Mouse (Mus musculus): ENCODE data around the gene Galnt15. TPM values are rescaled to one million over a fixed set of nuclear protein-coding genes. Genes with fewer than 3 reads are reported as not detected.
A peak's percentile ranks its signal among the peaks of the same experiment; 100 is the strongest.
"Not testable (repeated sequence)": the region's sequence is repeated elsewhere in the genome, so short reads cannot be mapped to it uniquely, and the experiment has no call there.

Gene Galnt15
- polyA plus RNA-seq, 1 experiment: 3.5 TPM

DNA sequence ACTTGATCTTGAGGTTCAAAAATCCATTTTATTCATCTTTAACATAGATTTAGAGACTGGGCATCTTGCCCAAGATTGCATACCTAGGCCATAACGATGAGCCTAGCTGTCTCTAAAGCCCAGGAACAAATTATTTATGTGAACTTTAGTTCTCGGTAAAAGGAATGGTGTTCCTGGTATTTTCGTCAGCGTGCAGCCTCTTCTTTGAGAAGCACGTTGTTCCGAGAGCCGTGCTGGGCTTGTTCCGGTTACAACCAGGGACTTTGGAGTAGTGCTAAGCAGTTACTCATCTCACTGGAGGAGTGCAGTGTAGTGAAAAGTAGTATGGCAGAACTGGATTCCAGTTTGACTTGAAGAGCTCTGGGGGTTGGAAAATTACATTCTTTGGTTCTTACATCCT lies 57.4 kb downstream of the Galnt15 start:
- 26% methylated on average over 8 of the region's 8 CpGs for WGBS

DNA sequence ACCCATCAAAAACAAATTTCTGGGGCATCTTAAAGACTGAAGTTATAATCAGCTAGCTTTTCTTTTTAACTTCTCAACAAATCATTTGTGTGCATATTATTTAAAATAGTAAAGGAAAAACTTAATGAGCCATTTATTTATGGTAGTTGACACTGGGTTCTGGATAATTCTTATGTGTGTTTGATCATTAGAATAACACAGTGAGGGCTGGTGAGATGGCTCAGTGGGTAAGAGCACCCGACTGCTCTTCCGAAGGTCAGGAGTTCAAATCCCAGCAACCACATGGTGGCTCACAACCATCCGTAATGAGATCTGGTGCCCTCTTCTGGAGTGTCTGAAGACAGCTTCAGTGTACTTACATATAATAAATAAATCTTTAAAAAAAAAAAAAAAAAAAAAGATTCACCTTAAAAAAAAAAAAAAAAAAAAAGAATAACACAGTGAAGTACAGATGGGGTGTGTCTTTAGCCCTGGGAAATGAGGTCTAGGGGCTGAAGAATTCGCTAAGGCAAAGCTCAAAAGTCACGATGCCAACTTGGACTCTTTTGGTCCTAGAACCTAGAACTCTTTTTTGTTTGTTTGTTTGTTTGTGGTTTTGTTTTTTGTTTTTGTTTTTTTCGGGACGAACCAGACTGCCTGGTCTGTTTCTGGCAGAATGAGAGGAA lies 58.9 kb downstream of the Galnt15 start:
- not testable (repeated sequence) for H3K4me3 ChIP-seq (replicated peaks; ENCODE audit: control insufficient read depth, low read depth, low read length); H3K4me1 ChIP-seq (ENCODE audit: control insufficient read depth, insufficient read depth, low read length); H3K27ac ChIP-seq (ENCODE audit: control insufficient read depth, insufficient read depth, low read depth, low read length, poor library complexity)
- 82% methylated on average over 7 of the region's 7 CpGs for WGBS

More for the DNA sequence above, 57.4 kb downstream of the Galnt15 start:
- H3K4me3 ChIP-seq (replicated peaks; ENCODE audit: control insufficient read depth, low read depth, low read length): peak overlapping the region; percentile 95
- TF ChIP-seq POLR2A (IDR thresholded peaks at IDR 0.05; ENCODE audit: borderline replicate concordance, control insufficient read depth, low read depth, low read length) (no peak), CTCF (IDR thresholded peaks at IDR 0.05; ENCODE audit: control insufficient read depth, insufficient read depth, low read length) (no peak)
- H3K27ac ChIP-seq (ENCODE audit: control insufficient read depth, insufficient read depth, low read depth, low read length, poor library complexity): no peak overlapping the region
- no peaks in the 10 kb centered on the region for H3K4me1 ChIP-seq (ENCODE audit: control insufficient read depth, insufficient read depth, low read length)

DNA sequence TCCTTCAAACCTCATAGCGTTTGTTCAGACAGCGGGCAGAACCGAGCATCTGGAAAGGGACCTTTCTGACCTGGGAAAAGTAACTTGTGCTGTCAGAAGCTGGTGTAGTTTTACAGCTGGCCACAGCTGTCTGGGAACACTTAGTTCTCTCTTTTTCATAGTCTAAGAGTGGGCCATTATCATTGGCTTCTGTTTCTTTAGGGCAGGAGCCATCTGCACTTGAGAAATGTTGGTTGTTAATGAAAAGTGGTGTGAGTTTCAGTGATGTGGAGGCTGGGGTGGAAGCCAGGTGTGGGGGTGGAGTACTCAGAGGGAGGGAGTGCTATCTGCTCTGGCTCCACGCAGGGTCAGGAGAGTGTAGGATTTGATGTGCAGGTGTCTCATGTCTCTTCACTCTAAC lies 62.3 kb downstream of the Galnt15 start:
- TF ChIP-seq POLR2A (IDR thresholded peaks at IDR 0.05; ENCODE audit: borderline replicate concordance, control insufficient read depth, low read depth, low read length) (no peak), CTCF (IDR thresholded peaks at IDR 0.05; ENCODE audit: control insufficient read depth, insufficient read depth, low read length) (no peak)
- H3K4me1 ChIP-seq (ENCODE audit: control insufficient read depth, insufficient read depth, low read length): no peaks in the 10 kb centered on the region
- H3K4me3 ChIP-seq (replicated peaks; ENCODE audit: control insufficient read depth, low read depth, low read length): no peak overlapping the region
- no peak overlapping the region for H3K27ac ChIP-seq (ENCODE audit: control insufficient read depth, insufficient read depth, low read depth, low read length, poor library complexity)
- 89% methylated on average over 4 of the region's 4 CpGs for WGBS

DNA sequence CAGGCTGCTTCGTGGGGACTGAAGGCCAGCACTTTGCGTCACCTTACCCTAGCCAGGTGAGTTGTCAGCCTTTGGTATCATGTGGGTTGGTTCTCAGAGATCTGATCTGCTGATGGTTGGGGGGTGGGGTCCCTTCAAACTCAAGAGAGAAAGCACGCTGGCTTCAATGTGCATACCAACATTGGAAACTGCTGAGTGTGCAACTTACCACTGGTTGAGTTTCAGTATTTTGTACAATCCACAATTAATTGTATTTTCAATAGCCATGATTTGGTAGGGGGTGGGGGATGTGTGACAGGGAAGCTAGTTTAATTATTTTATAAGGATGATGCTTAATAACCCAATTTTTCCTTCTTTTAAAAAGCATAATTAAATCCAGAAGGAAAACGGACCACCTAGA lies 62.9 kb downstream of the Galnt15 start:
- TF ChIP-seq CTCF (IDR thresholded peaks at IDR 0.05; ENCODE audit: control insufficient read depth, insufficient read depth, low read length) (no peak), POLR2A (IDR thresholded peaks at IDR 0.05; ENCODE audit: borderline replicate concordance, control insufficient read depth, low read depth, low read length) (no peak)
- H3K27ac ChIP-seq (ENCODE audit: control insufficient read depth, insufficient read depth, low read depth, low read length, poor library complexity): no peak overlapping the region
- no peaks in the 10 kb centered on the region for H3K4me1 ChIP-seq (ENCODE audit: control insufficient read depth, insufficient read depth, low read length)
- 87% methylated on average over 4 of the region's 4 CpGs for WGBS
- no peak overlapping the region for H3K4me3 ChIP-seq (replicated peaks; ENCODE audit: control insufficient read depth, low read depth, low read length)

DNA sequence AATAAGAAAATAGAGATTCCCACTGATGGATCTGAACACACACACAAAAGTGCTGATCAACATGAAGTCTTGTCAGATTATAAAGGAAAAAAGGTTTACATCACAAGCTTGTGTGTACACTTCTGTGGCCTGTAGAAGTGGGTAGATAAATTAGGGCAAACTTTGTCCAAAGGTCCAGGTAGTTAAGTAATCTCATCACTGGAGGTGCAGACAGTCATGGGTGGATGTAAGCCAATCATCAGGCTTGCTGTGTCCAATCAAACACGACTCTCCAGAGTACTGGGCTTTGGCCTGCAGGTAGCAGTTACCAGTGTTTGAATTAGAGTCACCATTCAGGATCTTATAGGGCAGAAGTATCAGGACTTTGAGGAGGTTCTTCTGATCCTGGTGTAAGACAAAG lies 64.2 kb downstream of the Galnt15 start:
- no peak for TF ChIP-seq POLR2A (IDR thresholded peaks at IDR 0.05; ENCODE audit: borderline replicate concordance, control insufficient read depth, low read depth, low read length)
- TF ChIP-seq CTCF (IDR thresholded peaks at IDR 0.05; ENCODE audit: control insufficient read depth, insufficient read depth, low read length): no peak
- Histone ChIP-seq H3K4me1 (ENCODE audit: control insufficient read depth, insufficient read depth, low read length) (no peaks in the 10 kb centered on the region), H3K4me3 (replicated peaks; ENCODE audit: control insufficient read depth, low read depth, low read length) (no peak overlapping the region), H3K27ac (ENCODE audit: control insufficient read depth, insufficient read depth, low read depth, low read length, poor library complexity) (no peak overlapping the region)
- WGBS: 60% methylated on average over 1 of the region's 1 CpGs

DNA sequence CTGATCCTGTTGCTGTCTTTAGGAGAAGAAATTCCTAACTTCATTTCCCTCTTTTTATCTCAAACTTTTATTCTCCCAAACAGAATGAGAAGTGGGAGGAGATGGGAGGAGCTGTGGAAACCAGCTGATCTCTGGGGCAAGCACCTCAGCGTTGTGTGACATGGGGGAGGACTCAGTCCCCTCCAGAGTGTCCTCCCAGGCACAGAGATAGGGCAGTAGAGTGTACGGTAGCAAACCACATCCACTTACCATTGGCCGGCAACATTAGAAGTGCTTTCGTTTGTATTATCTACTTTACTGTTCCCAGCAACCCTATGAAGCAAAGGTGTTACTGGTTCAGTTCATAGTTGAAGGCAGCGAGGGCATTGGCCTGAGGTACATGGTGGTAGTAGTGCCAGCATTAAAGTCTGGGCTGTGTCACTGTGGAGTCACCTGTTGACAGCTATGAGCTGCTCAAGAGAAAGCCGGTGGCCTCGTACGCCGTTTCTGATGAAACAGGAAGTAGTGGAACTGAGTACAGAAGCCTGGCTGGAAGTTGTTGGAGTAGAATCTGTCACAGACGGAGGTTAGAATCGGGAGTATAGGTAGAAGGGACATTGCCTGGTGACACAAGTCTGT lies 64.8 kb downstream of the Galnt15 start:
- Histone ChIP-seq H3K4me3 (replicated peaks; ENCODE audit: control insufficient read depth, low read depth, low read length) (peak overlapping the region; percentile 32), H3K27ac (ENCODE audit: control insufficient read depth, insufficient read depth, low read depth, low read length, poor library complexity) (no peak overlapping the region), H3K4me1 (ENCODE audit: control insufficient read depth, insufficient read depth, low read length) (no peaks in the 10 kb centered on the region)
- TF ChIP-seq POLR2A (IDR thresholded peaks at IDR 0.05; ENCODE audit: borderline replicate concordance, control insufficient read depth, low read depth, low read length) (no peak), CTCF (IDR thresholded peaks at IDR 0.05; ENCODE audit: control insufficient read depth, insufficient read depth, low read length) (no peak)
- 20% methylated on average over 11 of the region's 11 CpGs for WGBS

DNA sequence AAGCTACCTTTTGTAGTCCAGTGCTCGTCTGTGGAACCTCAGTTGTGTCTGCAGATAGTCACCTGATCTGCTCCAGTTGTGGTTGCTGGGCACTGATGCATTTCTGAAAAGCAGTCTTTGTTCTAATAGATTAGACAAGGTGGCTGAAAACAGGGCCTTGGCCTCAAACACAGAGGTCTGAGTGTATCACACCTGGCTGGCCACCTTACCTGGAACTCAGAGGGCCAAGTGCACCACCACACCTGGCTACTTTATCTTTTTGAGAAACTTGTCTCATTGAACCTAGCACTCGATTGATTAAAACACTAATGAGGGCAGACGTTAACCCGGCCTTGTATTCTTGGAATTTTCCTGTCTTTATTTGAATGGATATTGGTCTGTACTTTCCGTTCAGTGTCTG lies 66.9 kb downstream of the Galnt15 start:
- Histone ChIP-seq H3K4me1 (ENCODE audit: control insufficient read depth, insufficient read depth, low read length) (no peaks in the 10 kb centered on the region), H3K27ac (ENCODE audit: control insufficient read depth, insufficient read depth, low read depth, low read length, poor library complexity) (no peak overlapping the region), H3K4me3 (replicated peaks; ENCODE audit: control insufficient read depth, low read depth, low read length) (no peak overlapping the region)
- TF ChIP-seq CTCF (IDR thresholded peaks at IDR 0.05; ENCODE audit: control insufficient read depth, insufficient read depth, low read length) (no peak), POLR2A (IDR thresholded peaks at IDR 0.05; ENCODE audit: borderline replicate concordance, control insufficient read depth, low read depth, low read length) (no peak)
- 90% methylated on average over 5 of the region's 5 CpGs for WGBS

DNA sequence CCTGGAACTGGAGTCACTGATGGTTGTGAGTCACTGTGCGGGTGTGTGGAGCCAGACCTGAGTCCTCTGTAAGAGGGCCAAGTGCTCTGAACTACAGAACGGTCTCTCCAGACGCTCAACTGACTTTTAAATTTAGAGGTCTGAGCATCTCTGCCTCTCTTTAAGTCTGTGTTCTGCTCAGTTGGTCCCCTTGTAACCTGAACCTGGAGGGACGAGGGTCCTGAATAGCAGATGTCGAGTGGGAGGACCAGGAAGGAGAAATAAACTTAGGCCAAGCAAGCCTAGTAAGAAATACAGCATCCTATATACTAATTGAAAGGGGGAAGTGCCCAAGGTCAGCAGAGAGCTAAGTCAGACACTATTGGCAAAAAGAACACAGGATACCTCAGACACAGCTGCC lies 68.0 kb downstream of the Galnt15 start:
- WGBS: 87% methylated on average over 5 of the region's 5 CpGs
- Histone ChIP-seq H3K27ac (ENCODE audit: control insufficient read depth, insufficient read depth, low read depth, low read length, poor library complexity) (no peak overlapping the region), H3K4me3 (replicated peaks; ENCODE audit: control insufficient read depth, low read depth, low read length) (no peak overlapping the region), H3K4me1 (ENCODE audit: control insufficient read depth, insufficient read depth, low read length) (no peaks in the 10 kb centered on the region)
- TF ChIP-seq CTCF (IDR thresholded peaks at IDR 0.05; ENCODE audit: control insufficient read depth, insufficient read depth, low read length): no peak
- TF ChIP-seq POLR2A (IDR thresholded peaks at IDR 0.05; ENCODE audit: borderline replicate concordance, control insufficient read depth, low read depth, low read length): no peak

DNA sequence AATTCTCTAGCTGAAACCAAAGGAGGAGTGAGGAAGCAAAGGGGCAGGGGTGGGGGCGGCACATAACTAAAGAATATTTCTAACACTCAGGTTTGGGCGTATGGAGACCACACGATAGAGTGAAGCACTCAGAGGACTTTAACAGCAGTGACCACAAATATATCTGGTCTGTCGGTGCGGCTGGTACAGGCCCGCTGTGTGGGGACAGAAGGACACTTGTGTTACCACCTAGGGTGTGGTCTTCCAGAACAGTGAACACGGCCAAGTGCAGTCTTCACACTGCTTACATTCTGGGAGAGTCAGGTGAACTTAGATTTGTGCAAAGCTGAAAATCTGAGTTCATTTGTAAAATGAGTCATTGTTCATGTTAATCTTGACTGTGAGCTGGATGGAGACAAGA lies 68.9 kb downstream of the Galnt15 start:
- no peak overlapping the region for H3K27ac ChIP-seq (ENCODE audit: control insufficient read depth, insufficient read depth, low read depth, low read length, poor library complexity)
- no peak for TF ChIP-seq CTCF (IDR thresholded peaks at IDR 0.05; ENCODE audit: control insufficient read depth, insufficient read depth, low read length)
- TF ChIP-seq POLR2A (IDR thresholded peaks at IDR 0.05; ENCODE audit: borderline replicate concordance, control insufficient read depth, low read depth, low read length): no peak
- 88% methylated on average over 7 of the region's 7 CpGs for WGBS
- H3K4me1 ChIP-seq (ENCODE audit: control insufficient read depth, insufficient read depth, low read length): no peaks in the 10 kb centered on the region; the same call in 1 of the 2 replicates
- H3K4me3 ChIP-seq (replicated peaks; ENCODE audit: control insufficient read depth, low read depth, low read length): no peak overlapping the region

Measured in bone marrow, adult 2 months (tissue).